Mouse (Mus musculus) heart, embryonic 16.5 days (tissue): Measurements from ENCODE around the gene Klra2. TPM values are rescaled to one million over a fixed set of nuclear protein-coding genes. Genes with fewer than 3 reads are reported as not detected.

Source experiments
- ATAC-seq: fragments of 200-750 bp; cut with Nextera tagmentation; replicated peaks from 2 replicates; pipeline ENCODE4 v1.8.0; 2017; ENCODE audit warnings: moderate number of reproducible peaks; ENCODE audit not compliant: insufficient read depth, low FRiP score; ENCODE audit errors: extremely low read depth
- H3K27ac ChIP-seq: fragments of 300-500 bp; sonication (generic); 2 replicates; pipeline ENCODE4 v1.5.1; 2014; ENCODE audit warnings: mild to moderate bottlenecking, low read length, control low read depth, moderate library complexity
- H3K27me3 ChIP-seq: fragments of 300-500 bp; sonication (generic); 2 replicates; pipeline ENCODE4 v1.6.1; 2014; ENCODE audit warnings: low read length, mixed read lengths; ENCODE audit not compliant: control insufficient read depth, insufficient read depth
- H3K36me3 ChIP-seq: fragments of 300-500 bp; sonication (generic); 2 replicates; pipeline ENCODE4 v1.6.1; 2014; ENCODE audit not compliant: control insufficient read depth, insufficient read depth
- H3K4me1 ChIP-seq: fragments of 300-500 bp; sonication (generic); 2 replicates; pipeline ENCODE4 v1.6.1; 2014; ENCODE audit warnings: low read length, mixed read lengths; ENCODE audit not compliant: control insufficient read depth, insufficient read depth
- H3K4me2 ChIP-seq: fragments of 300-500 bp; sonication (generic); 2 replicates; pipeline ENCODE4 v1.6.1; 2014; ENCODE audit warnings: low read depth, mild to moderate bottlenecking, control low read depth, low read length
- H3K4me3 ChIP-seq: fragments of 300-500 bp; sonication (generic); 2 replicates; pipeline ENCODE4 v1.5.1; 2014; ENCODE audit warnings: mild to moderate bottlenecking, control low read depth, low read length
- H3K9ac ChIP-seq: fragments of 300-500 bp; sonication (generic); 2 replicates; pipeline ENCODE4 v1.6.1; 2014; ENCODE audit warnings: low read length, control low read depth
- H3K9me3 ChIP-seq: fragments of 300-500 bp; sonication (generic); replicated peaks from 2 replicates; pipeline ENCODE4 v1.6.1; 2016; ENCODE audit warnings: low read length; ENCODE audit not compliant: control insufficient read depth
- WGBS: fragments of 180-500 bp; shearing (Covaris S2); extraction: QIAGEN DNeasy Blood & Tissue Kit; methylation state at CpG from one replicate; pipeline ENCODE4 v1.1.7; 2014; 5-methylcytosine and 5-hydroxymethylcytosine counted together
- polyA plus RNA-seq: library from polyadenylated mRNA; unstranded; fragments of >200 nt; fragmentation: Nextera tagmentation; extraction: Ambion mirVana; gene quantifications from 2 replicates; pipeline ENCODE4 v1.2.1, GENCODE M21; 2015

Klra2 gene
- polyA plus RNA-seq, 1 experiment from 2014 or later = 0.25 TPM

GRCm38 (mm10) chr6:131272311-131272710 is 25.1 kb upstream of the Klra2 start:
- Histone ChIP-seq H3K36me3 (no peaks in the 10 kb centered on the region), H3K4me1 (no peaks in the 10 kb centered on the region), H3K9me3 (no peaks in the 10 kb centered on the region), H3K4me3 (no peak overlapping the region), H3K9ac (no peak overlapping the region), H3K4me2 (no peak overlapping the region), H3K27ac (no peak overlapping the region), H3K27me3 (no peaks in the 10 kb centered on the region)
- ATAC-seq = no peak
- 80% methylated on average over 1 of the region's 1 CpGs for WGBS

- no peak overlapping the region for H3K9ac ChIP-seq
- WGBS = 53% methylated on average over 1 of the region's 1 CpGs
- H3K4me2 ChIP-seq = no peak overlapping the region
- no peaks in the 10 kb centered on the region for H3K9me3 ChIP-seq
- H3K4me3 ChIP-seq = no peak overlapping the region
- H3K4me1 ChIP-seq = no peaks in the 10 kb centered on the region
- no peak for ATAC-seq
- H3K36me3 ChIP-seq = no peaks in the 10 kb centered on the region
- H3K27me3 ChIP-seq = no peaks in the 10 kb centered on the region
- no peak overlapping the region for H3K27ac ChIP-seq
Measured at GRCm38 (mm10) chr6:131270312-131270711, 23.1 kb upstream of the Klra2 start.

- Histone ChIP-seq H3K27ac (no peak overlapping the region), H3K4me3 (no peak overlapping the region), H3K9ac (no peak overlapping the region), H3K4me1 (no peaks in the 10 kb centered on the region), H3K4me2 (no peak overlapping the region), H3K9me3 (no peaks in the 10 kb centered on the region), H3K27me3 (no peaks in the 10 kb centered on the region), H3K36me3 (no peaks in the 10 kb centered on the region)
- no peak for ATAC-seq
- 85% methylated on average over 2 of the region's 2 CpGs for WGBS
Measured at GRCm38 (mm10) chr6:131269599-131269998, 22.4 kb upstream of the Klra2 start.

DNA sequence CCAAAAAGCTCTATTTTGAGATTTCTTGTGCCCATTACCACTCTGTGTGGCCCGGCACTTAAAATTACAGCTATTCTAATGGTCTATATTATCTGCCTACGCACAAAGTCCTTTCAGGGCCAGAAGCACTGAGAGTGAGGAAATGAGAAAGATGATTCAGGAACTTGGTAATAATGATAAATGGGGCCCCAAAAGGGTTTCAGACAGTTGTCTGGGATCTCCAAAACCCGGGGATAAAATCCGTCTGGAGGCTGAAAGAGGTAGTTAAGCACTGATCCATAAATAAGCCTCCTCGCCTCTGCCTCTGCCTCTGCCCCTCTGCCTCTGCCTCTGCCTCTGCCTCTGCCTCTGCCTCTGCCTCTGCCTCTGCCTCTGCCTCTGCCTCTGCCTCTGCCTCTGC is 17.0 kb upstream of the Klra2 start:
- ATAC-seq = no peak
- no peaks in the 10 kb centered on the region for H3K36me3 ChIP-seq
- H3K4me3 ChIP-seq = no peak overlapping the region
- no peaks in the 10 kb centered on the region for H3K27me3 ChIP-seq
- H3K4me1 ChIP-seq = no peaks in the 10 kb centered on the region
- 77% methylated on average over 5 of the region's 5 CpGs for WGBS
- H3K9me3 ChIP-seq = no peaks in the 10 kb centered on the region
- no peak overlapping the region for H3K4me2 ChIP-seq
- H3K27ac ChIP-seq = no peak overlapping the region
- H3K9ac ChIP-seq = no peak overlapping the region

DNA sequence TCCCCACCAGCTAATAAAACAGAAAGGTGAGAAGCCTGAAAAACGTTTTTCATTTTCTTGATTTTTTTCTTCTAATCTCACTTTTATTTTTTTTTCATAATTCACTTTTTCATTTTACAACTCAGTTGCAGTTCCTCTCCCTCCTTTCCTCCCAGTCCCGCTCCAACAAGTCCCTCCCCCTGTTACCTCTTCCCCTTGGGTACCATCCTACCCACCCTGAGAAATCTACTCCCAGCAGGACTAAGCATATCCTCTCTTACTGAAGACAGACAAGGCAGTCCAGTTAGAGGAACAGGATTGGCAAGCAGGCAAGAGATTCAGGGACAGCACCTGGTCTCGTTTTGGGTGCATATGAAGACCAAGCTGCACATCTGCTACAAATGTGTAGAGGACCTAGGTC is 15.6 kb upstream of the Klra2 start:
- Histone ChIP-seq H3K36me3 (no peaks in the 10 kb centered on the region), H3K4me3 (no peak overlapping the region), H3K4me1 (no peaks in the 10 kb centered on the region), H3K9ac (no peak overlapping the region), H3K27me3 (no peaks in the 10 kb centered on the region), H3K27ac (no peak overlapping the region), H3K9me3 (no peaks in the 10 kb centered on the region), H3K4me2 (no peak overlapping the region)
- 53% methylated on average over 3 of the region's 3 CpGs for WGBS
- no peak for ATAC-seq

GRCm38 (mm10) chr6:131262009-131262408 is 14.8 kb upstream of the Klra2 start:
- no peak for ATAC-seq
- Histone ChIP-seq H3K9me3 (no peaks in the 10 kb centered on the region), H3K4me1 (no peaks in the 10 kb centered on the region), H3K36me3 (no peaks in the 10 kb centered on the region), H3K9ac (no peak overlapping the region), H3K4me2 (no peak overlapping the region), H3K4me3 (no peak overlapping the region), H3K27me3 (no peaks in the 10 kb centered on the region), H3K27ac (no peak overlapping the region)
- 72% methylated on average over 3 of the region's 3 CpGs for WGBS

- no peak overlapping the region for H3K4me2 ChIP-seq
- H3K9me3 ChIP-seq = no peaks in the 10 kb centered on the region
- no peaks in the 10 kb centered on the region for H3K4me1 ChIP-seq
- H3K36me3 ChIP-seq = no peaks in the 10 kb centered on the region
- no peak overlapping the region for H3K27ac ChIP-seq
- WGBS = 73% methylated on average over 2 of the region's 2 CpGs
- no peak overlapping the region for H3K9ac ChIP-seq
- no peak for ATAC-seq
- H3K27me3 ChIP-seq = no peaks in the 10 kb centered on the region
- no peak overlapping the region for H3K4me3 ChIP-seq
Measured at GRCm38 (mm10) chr6:131245081-131245480, 2.1 kb downstream of the Klra2 start.

Other genes starting within 250 kb of the Klra2 start
- 29.8 and 34.1 TPM in 2 replicates for gene Magohb, start 45.9 kb upstream of the Klra2 start, polyA plus RNA-seq
- 0.40 and 0.66 TPM in 2 replicates for gene Styk1, start 106.2 kb upstream of the Klra2 start, polyA plus RNA-seq
- gene Ybx3, start 141.1 kb upstream of the Klra2 start, polyA plus RNA-seq = 30.8 and 41.3 TPM in 2 replicates
- gene 5430401F13Rik, start 239.0 kb upstream of the Klra2 start, polyA plus RNA-seq = not detected in 2 replicates
- not detected in 2 replicates for gene Gm6619, start 239.0 kb upstream of the Klra2 start, polyA plus RNA-seq